Mouse (Mus musculus) olfactory bulb, adult 2 months (tissue): ENCODE results near the gene Olfm2. TPM values are rescaled to one million over a fixed set of nuclear protein-coding genes. Genes with fewer than 3 reads are reported as not detected.
A peak's percentile ranks its signal among the peaks of the same experiment; 100 is the strongest.

Experiments
- H3K27ac ChIP-seq: fragments of 200-500 bp; 2 replicates; pipeline ENCODE4 v1.5.1; 2012; ENCODE audit warnings: low read depth, low read length; ENCODE audit not compliant: insufficient read depth
- H3K4me1 ChIP-seq: fragments of 200-500 bp; 2 replicates; pipeline ENCODE4 v1.6.1; 2012; ENCODE audit warnings: low read length; ENCODE audit not compliant: control insufficient read depth, insufficient read depth
- H3K4me3 ChIP-seq: fragments of 200-500 bp; 2 replicates; pipeline ENCODE4 v1.5.1; 2012; ENCODE audit warnings: mild to moderate bottlenecking, low read depth, low read length, moderate library complexity; ENCODE audit not compliant: insufficient read depth
- CTCF ChIP-seq: fragments of 200-500 bp; IDR thresholded peaks from 2 replicates; pipeline ENCODE4 v1.5.1; 2012; ENCODE audit warnings: low read depth, mild to moderate bottlenecking, low read length, moderate library complexity; ENCODE audit not compliant: insufficient read depth
- POLR2A ChIP-seq: fragments of 200-500 bp; IDR thresholded peaks from 2 replicates; pipeline ENCODE4 v1.6.1; 2012; ENCODE audit warnings: mild to moderate bottlenecking, low read depth, low read length, moderate library complexity; ENCODE audit not compliant: insufficient read depth
- WGBS: fragments of 180-500 bp; shearing (Covaris S2); methylation state at CpG from one replicate; pipeline ENCODE4 v1.1.7; 2018; 5-methylcytosine and 5-hydroxymethylcytosine counted together
- polyA plus RNA-seq: library from polyadenylated mRNA; stranded (reverse); fragments of >200 nt; gene quantifications from 2 replicates; pipeline ENCODE4 v1.2.4, GENCODE M21; 2012; ENCODE audit warnings: low replicate concordance; ENCODE audit not compliant: missing spikeins, insufficient read depth, insufficient read length

Olfm2 gene
- not detected in 2 replicates for polyA plus RNA-seq

GRCm38 (mm10) chr9:20746017-20746660 is at the start of gene Olfm2:
Olfm2 (minus strand) TSS chr9:20746349.
- H3K4me3 ChIP-seq: peak within 1 kb of the TSS; percentile 31
- H3K4me1 ChIP-seq: peaks cover 6% of the 10 kb centered on the region
- H3K27ac ChIP-seq: no peak within 1 kb of the TSS
- WGBS: under 1% methylated on average over 44 of the region's 50 CpGs
- TF ChIP-seq POLR2A (no peak), CTCF (no peak)

GRCm38 (mm10) chr9:20794108-20794806 is 48.1 kb upstream of the Olfm2 start:
- no peak overlapping the region for H3K4me3 ChIP-seq
- TF ChIP-seq POLR2A (no peak), CTCF (no peak)
- H3K27ac ChIP-seq: no peak overlapping the region
- 23% methylated on average over 7 of the region's 7 CpGs for WGBS
- H3K4me1 ChIP-seq: no peaks in the 10 kb centered on the region

GRCm38 (mm10) chr9:20790345-20790744 is 44.2 kb upstream of the Olfm2 start:
- Histone ChIP-seq H3K4me1 (no peaks in the 10 kb centered on the region), H3K4me3 (no peak overlapping the region), H3K27ac (no peak overlapping the region)
- 52% methylated on average over 3 of the region's 3 CpGs for WGBS
- no peak for TF ChIP-seq POLR2A
- no peak for TF ChIP-seq CTCF

GRCm38 (mm10) chr9:20789651-20790050 is 43.5 kb upstream of the Olfm2 start:
- Histone ChIP-seq H3K4me1 (no peaks in the 10 kb centered on the region), H3K4me3 (no peak overlapping the region), H3K27ac (no peak overlapping the region)
- WGBS: 72% methylated on average over 4 of the region's 4 CpGs
- TF ChIP-seq POLR2A: no peak
- no peak for TF ChIP-seq CTCF

- Histone ChIP-seq H3K27ac (no peak overlapping the region), H3K4me1 (no peaks in the 10 kb centered on the region), H3K4me3 (no peak overlapping the region)
- no peak for TF ChIP-seq POLR2A
- no peak for TF ChIP-seq CTCF
- WGBS: 76% methylated on average over 8 of the region's 8 CpGs
Observed at GRCm38 (mm10) chr9:20787992-20788391, 41.8 kb upstream of the Olfm2 start.

- Histone ChIP-seq H3K4me3 (no peak overlapping the region), H3K27ac (no peak overlapping the region), H3K4me1 (no peaks in the 10 kb centered on the region)
- TF ChIP-seq POLR2A (no peak), CTCF (no peak)
- WGBS: 83% methylated on average over 6 of the region's 6 CpGs
Observed at GRCm38 (mm10) chr9:20785055-20785454, 38.9 kb upstream of the Olfm2 start.

GRCm38 (mm10) chr9:20781286-20781685 is 35.1 kb upstream of the Olfm2 start:
- WGBS: 87% methylated on average over 3 of the region's 3 CpGs
- TF ChIP-seq POLR2A: no peak
- no peak for TF ChIP-seq CTCF
- Histone ChIP-seq H3K27ac (no peak overlapping the region), H3K4me1 (no peaks in the 10 kb centered on the region), H3K4me3 (no peak overlapping the region)

GRCm38 (mm10) chr9:20765274-20765673 is 19.1 kb upstream of the Olfm2 start:
- H3K4me3 ChIP-seq: no peak overlapping the region
- WGBS: 81% methylated on average over 2 of the region's 2 CpGs
- H3K4me1 ChIP-seq: peaks cover 7% of the 10 kb centered on the region
- H3K27ac ChIP-seq: no peak overlapping the region
- no peak for TF ChIP-seq CTCF
- TF ChIP-seq POLR2A: no peak

- Histone ChIP-seq H3K4me3 (no peak overlapping the region), H3K4me1 (peaks cover 7% of the 10 kb centered on the region), H3K27ac (no peak overlapping the region)
- TF ChIP-seq CTCF (no peak), POLR2A (no peak)
- WGBS: 50% methylated on average over 1 of the region's 1 CpGs
Observed at GRCm38 (mm10) chr9:20763099-20763498, 16.9 kb upstream of the Olfm2 start.
